Mouse (Mus musculus) cerebellum, adult 11-12 months (tissue): ENCODE measurements around the gene Prkcq.
A peak's percentile ranks its signal among the peaks of the same experiment; 100 is the strongest.
"Not testable (repeated sequence)": the region's sequence is repeated elsewhere in the genome, so short reads cannot be mapped to it uniquely, and the experiment has no call there.

Experiments
- DNase-seq: peaks from one replicate; pipeline ENCODE4 v3.0.0; 2022

The Prkcq gene

GRCm38 (mm10) chr2:11294643-11295191 lies 122.8 kb downstream of the Prkcq start:
- no peak for DNase-seq

GRCm38 (mm10) chr2:11298811-11299210 lies 126.9 kb downstream of the Prkcq start:
- DNase-seq, result no peak

- no peak for DNase-seq
These were observed 127.5 kb downstream of the Prkcq start for GRCm38 (mm10) chr2:11299366-11299765.

- DNase-seq, result no peak
These were observed 128.5 kb downstream of the Prkcq start for GRCm38 (mm10) chr2:11300362-11300761.

- no peak for DNase-seq
These were observed 148.3 kb downstream of the Prkcq start for GRCm38 (mm10) chr2:11320241-11320640.

- DNase-seq, result no peak
These were observed 150.5 kb downstream of the Prkcq start for GRCm38 (mm10) chr2:11322396-11322795.

- DNase-seq, result no peak
These were observed 155.4 kb downstream of the Prkcq start for GRCm38 (mm10) chr2:11327280-11327679.

GRCm38 (mm10) chr2:11329407-11330224 lies 157.7 kb downstream of the Prkcq start:
- DNase-seq, result no peak

GRCm38 (mm10) chr2:11331528-11332446 lies 159.9 kb downstream of the Prkcq start:
- peak; percentile 28 for DNase-seq

GRCm38 (mm10) chr2:11332469-11332868 lies 160.6 kb downstream of the Prkcq start:
- no peak for DNase-seq

GRCm38 (mm10) chr2:11333301-11334017 lies 161.6 kb downstream of the Prkcq start:
- DNase-seq, result peak; percentile 16

GRCm38 (mm10) chr2:11336320-11336719 lies 164.4 kb downstream of the Prkcq start:
- no peak for DNase-seq

GRCm38 (mm10) chr2:11338931-11339839 lies 167.3 kb downstream of the Prkcq start:
- no peak for DNase-seq

GRCm38 (mm10) chr2:11344691-11345090 lies 172.8 kb downstream of the Prkcq start:
- DNase-seq, result no peak

GRCm38 (mm10) chr2:11346419-11346818 lies 174.5 kb downstream of the Prkcq start:
- DNase-seq, result not testable (repeated sequence)

GRCm38 (mm10) chr2:11347791-11348190 lies 175.9 kb downstream of the Prkcq start:
- no peak for DNase-seq
